11 mouse cellular contexts compared by ENCODE assay signal in the genomic region with DNA sequence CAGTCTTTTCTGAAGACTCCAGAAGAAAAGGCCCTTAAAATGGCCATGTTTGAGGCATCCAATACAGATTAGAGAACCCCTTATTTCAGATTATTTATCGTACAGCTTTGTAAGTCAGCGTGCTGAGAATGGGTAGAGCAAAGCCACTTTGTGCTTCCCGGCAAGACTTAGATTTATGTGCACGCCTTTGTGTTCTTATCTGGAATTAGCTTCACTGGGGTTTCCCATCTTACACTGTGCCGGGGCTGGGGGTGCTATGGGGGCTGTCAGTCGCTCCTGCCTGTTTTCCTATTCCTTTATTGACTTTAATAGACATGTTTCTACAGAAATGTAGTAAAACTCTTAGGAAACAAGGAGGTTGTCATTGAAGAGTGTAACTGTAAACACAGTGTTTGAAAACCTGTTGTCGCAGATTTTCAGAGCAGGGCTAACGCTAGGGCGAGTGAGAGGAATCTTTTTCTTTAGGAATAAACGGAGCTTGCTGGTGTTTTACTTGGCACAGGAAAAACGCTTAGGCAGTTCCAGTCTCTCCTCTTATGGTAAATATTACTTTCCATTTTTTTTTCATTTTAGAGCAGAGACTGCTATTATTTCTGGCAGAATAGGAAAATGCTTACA. TPM values are rescaled to one million over a fixed set of nuclear protein-coding genes. Genes with fewer than 3 reads are reported as not detected.
DNase-seq lines count a peak whose midpoint lies in the region; ATAC-seq lines count a peak whose summit lies in the region.
"Had no signal": no experiment of that assay in that cellular context is flagged by ENCODE, and none has a peak within 500 bp of the region (broad histone marks: within the 10 kb centered on the region; RNA-seq: fewer than 3 reads in every experiment).

No protein-coding gene starts in this region.

- H3K4me3 ChIP-seq in kidney, embryonic 14.5 days (ENCODE audit: low read length): peak overlapping the region; percentile 79
- peak overlapping the region; percentile 23 for H3K4me3 ChIP-seq in embryonic facial prominence, embryonic 13.5 days
- H3K4me3 ChIP-seq in hindbrain, embryonic 14.5 days (replicated peaks; ENCODE audit: low read length): peak overlapping the region; percentile 73
- peak overlapping the region; percentile 29 for H3K4me3 ChIP-seq in midbrain, embryonic 16.5 days (ENCODE audit: low read depth, low read length)

- no peaks in the 10 kb centered on the region for H3K27me3 ChIP-seq in kidney, embryonic 14.5 days (ENCODE audit: control insufficient read depth, insufficient read depth, low read length)
- peaks cover 15% of the 10 kb centered on the region; the same call in 1 of the 2 replicates for H3K27me3 ChIP-seq in embryonic facial prominence, embryonic 13.5 days
- H3K27me3 ChIP-seq in hindbrain, embryonic 14.5 days (ENCODE audit: control insufficient read depth, insufficient read depth, low read length): 0 out of 2 replicates have a peak, but pooled peaks cover 5% of the 10 kb centered on the region
- H3K27me3 ChIP-seq in midbrain, embryonic 16.5 days (ENCODE audit: control insufficient read depth, insufficient read depth, low read depth, low read length): peaks cover 3% of the 10 kb centered on the region; the same call in 1 of the 2 replicates

- H3K9ac ChIP-seq in kidney, embryonic 14.5 days (ENCODE audit: low read depth, low read length): peak overlapping the region; percentile 18; the same call in 1 of the 2 replicates
- 0 out of 2 replicates have a peak overlapping the region, but pooled peaks have one; percentile 36 for H3K9ac ChIP-seq in embryonic facial prominence, embryonic 13.5 days
- H3K9ac ChIP-seq in hindbrain, embryonic 14.5 days: peak overlapping the region; percentile 8; the same call in 1 of the 2 replicates
- H3K9ac ChIP-seq in midbrain, embryonic 16.5 days (ENCODE audit: low read depth, low read length): no peak overlapping the region
- H3K9ac ChIP-seq: liver, embryonic 14.5 days had no signal

- ATAC-seq in kidney, embryonic 14.5 days (ENCODE audit: low FRiP score, low TSS enrichment): no peak
- ATAC-seq in embryonic facial prominence, embryonic 13.5 days (ENCODE audit: insufficient number of reproducible peaks, insufficient read depth, low FRiP score, low TSS enrichment, low read depth): no peak
- no peak for ATAC-seq in hindbrain, embryonic 14.5 days (ENCODE audit: low FRiP score)
- ATAC-seq in midbrain, embryonic 16.5 days: no peak
- no peak for ATAC-seq in megakaryocyte, adult 5-6 weeks (ENCODE audit: poor library complexity, severe bottlenecking)

- H3K27ac ChIP-seq in kidney, embryonic 14.5 days (ENCODE audit: low read depth, low read length): peak overlapping the region; percentile 37; the same call in 1 of the 2 replicates
- peak overlapping the region; percentile 33; the same call in 1 of the 2 replicates for H3K27ac ChIP-seq in embryonic facial prominence, embryonic 13.5 days
- peak overlapping the region; percentile 6; the same call in 1 of the 2 replicates for H3K27ac ChIP-seq in hindbrain, embryonic 14.5 days
- no peak overlapping the region for H3K27ac ChIP-seq in midbrain, embryonic 16.5 days (ENCODE audit: low read length)
- H3K27ac ChIP-seq: liver, embryonic 14.5 days had no signal

- WGBS in kidney, embryonic 14.5 days: 44% methylated on average over 11 of the region's 11 CpGs
- WGBS in embryonic facial prominence, embryonic 13.5 days: 65% methylated on average over 11 of the region's 11 CpGs
- WGBS in hindbrain, embryonic 14.5 days: 55% methylated on average over 11 of the region's 11 CpGs
- WGBS in midbrain, embryonic 16.5 days: 51% methylated on average over 11 of the region's 11 CpGs

- H3K36me3 ChIP-seq in kidney, embryonic 14.5 days (ENCODE audit: control insufficient read depth, insufficient read depth, low read length): peaks cover 2% of the 10 kb centered on the region; the same call in 1 of the 2 replicates
- H3K36me3 ChIP-seq in embryonic facial prominence, embryonic 13.5 days: no peaks in the 10 kb centered on the region
- no peaks in the 10 kb centered on the region for H3K36me3 ChIP-seq in hindbrain, embryonic 14.5 days (replicated peaks; ENCODE audit: control insufficient read depth, insufficient read depth)
- no peaks in the 10 kb centered on the region for H3K36me3 ChIP-seq in midbrain, embryonic 16.5 days (ENCODE audit: control insufficient read depth, insufficient read depth, low read length)

- H3K4me1 ChIP-seq in kidney, embryonic 14.5 days (ENCODE audit: control insufficient read depth, insufficient read depth, low read length): 0 out of 2 replicates have a peak, but pooled peaks cover 15% of the 10 kb centered on the region
- peaks cover 43% of the 10 kb centered on the region for H3K4me1 ChIP-seq in embryonic facial prominence, embryonic 13.5 days
- H3K4me1 ChIP-seq in hindbrain, embryonic 14.5 days (replicated peaks; ENCODE audit: control insufficient read depth, insufficient read depth, low read length): peaks cover 15% of the 10 kb centered on the region; the same call in 1 of the 2 replicates
- H3K4me1 ChIP-seq in midbrain, embryonic 16.5 days (ENCODE audit: control insufficient read depth, insufficient read depth, low read length): peaks cover 20% of the 10 kb centered on the region

- H3K9me3 ChIP-seq in kidney, embryonic 14.5 days (ENCODE audit: control insufficient read depth, low read length): no peaks in the 10 kb centered on the region
- no peaks in the 10 kb centered on the region for H3K9me3 ChIP-seq in embryonic facial prominence, embryonic 13.5 days
- H3K9me3 ChIP-seq in hindbrain, embryonic 14.5 days (ENCODE audit: control insufficient read depth, low read length): no peaks in the 10 kb centered on the region
- H3K9me3 ChIP-seq in midbrain, embryonic 16.5 days (replicated peaks; ENCODE audit: control insufficient read depth, low read length, poor library complexity, severe bottlenecking): no peaks in the 10 kb centered on the region

- DNase-seq in kidney, adult 18-20 months: no peak
- DNase-seq in hindbrain, embryonic 14.5 days (ENCODE audit: low spot score): no peak
- no peak for DNase-seq in spleen, postnatal 36 days (ENCODE audit: low spot score in 2 of 2)
- DNase-seq in frontal cortex, adult 2 months (ENCODE audit: extremely low spot score in 1 of 2, low spot score in 1 of 2): no peak
- DNase-seq: kidney, adult 2 months had no signal

- H3K4me2 ChIP-seq in kidney, embryonic 14.5 days (replicated peaks; ENCODE audit: low read depth, low read length): peak overlapping the region; percentile 90
- H3K4me2 ChIP-seq in embryonic facial prominence, embryonic 13.5 days: peak overlapping the region; percentile 88
- H3K4me2 ChIP-seq in hindbrain, embryonic 14.5 days (replicated peaks): peak overlapping the region; percentile 93
- H3K4me2 ChIP-seq in midbrain, embryonic 16.5 days (ENCODE audit: low read length): peak overlapping the region; percentile 82

RNA-seq across cellular contexts. Expression of a gene that starts 3.5 kb away (rescaled TPM):
- polyA plus RNA-seq in kidney, embryonic 14.5 days (2014; fragmentation: Nextera tagmentation; extraction: Ambion mirVana): 69.1 and 89.7 TPM in 2 replicates
- polyA plus RNA-seq in embryonic facial prominence, embryonic 13.5 days (2015; fragmentation: Nextera tagmentation; extraction: Ambion mirVana): 44.7 and 49.9 TPM in 2 replicates
- 48.3 and 54.9 TPM in 2 replicates for polyA plus RNA-seq in hindbrain, embryonic 14.5 days (2014; fragmentation: Nextera tagmentation; extraction: Ambion mirVana)
- 58.5 and 64.1 TPM in 2 replicates for polyA plus RNA-seq in midbrain, embryonic 16.5 days (2015; fragmentation: Nextera tagmentation; extraction: Ambion mirVana)
- 0.41 and 0.51 TPM in 2 replicates for total RNA-seq in megakaryocyte, adult 5-6 weeks (2015)
- 0.16 and 0.33 TPM in 2 replicates for total RNA-seq in megakaryocyte, adult 5-6 weeks (2017)
- polyA plus RNA-seq in frontal cortex, adult 2 months (2012; rRNA removed): 62.7 and 69.5 TPM in 2 replicates
- total RNA-seq: MEL had no signal

RNA-seq across cellular contexts. Expression of a gene that starts 27.8 kb away (rescaled TPM):
- 33.7 and 52.0 TPM in 2 replicates for polyA plus RNA-seq in kidney, embryonic 14.5 days (2014; fragmentation: Nextera tagmentation; extraction: Ambion mirVana)
- 49.0 and 49.7 TPM in 2 replicates for polyA plus RNA-seq in embryonic facial prominence, embryonic 13.5 days (2015; fragmentation: Nextera tagmentation; extraction: Ambion mirVana)
- polyA plus RNA-seq in hindbrain, embryonic 14.5 days (2014; fragmentation: Nextera tagmentation; extraction: Ambion mirVana): 58.1 and 62.9 TPM in 2 replicates
- polyA plus RNA-seq in midbrain, embryonic 16.5 days (2015; fragmentation: Nextera tagmentation; extraction: Ambion mirVana): 60.0 and 66.4 TPM in 2 replicates
- total RNA-seq in megakaryocyte, adult 5-6 weeks (2015): 17.4 and 18.4 TPM in 2 replicates
- 23.2 and 24.7 TPM in 2 replicates for total RNA-seq in megakaryocyte, adult 5-6 weeks (2017)
- 36.5 and 41.1 TPM in 2 replicates for polyA plus RNA-seq in frontal cortex, adult 2 months (2012; rRNA removed)

Comparison
In these comparisons a context has a peak if more than half of its experiments do, and no peak if none do; other contexts are left out.
1. H3K4me3 ChIP-seq: peak in every context shown above with its lines; median percentile 79 in kidney, embryonic 14.5 days; 73 in hindbrain, embryonic 14.5 days; 29 in midbrain, embryonic 16.5 days; 23 in embryonic facial prominence, embryonic 13.5 days.